Mouse (Mus musculus): Measurements from ENCODE around the gene Gm9008. TPM values are rescaled to one million over a fixed set of nuclear protein-coding genes. Genes with fewer than 3 reads are reported as not detected.
"Not testable (repeated sequence)": the region's sequence is repeated elsewhere in the genome, so short reads cannot be mapped to it uniquely, and the experiment has no call there.

Gm9008 gene
- 1 to 10 TPM; 6.0 to 7.3 TPM for total RNA-seq (2021)

GRCm38 (mm10) chr6:76497054-76497835, at the start of gene Gm9008:
Gene Gm9008, minus strand, starts transcription at chr6:76497784.
- DNase-seq: not testable (repeated sequence)

- no peak for DNase-seq
Measured at GRCm38 (mm10) chr6:76521975-76522641, 24.5 kb upstream of the Gm9008 start.

- no peak for DNase-seq
Measured at GRCm38 (mm10) chr6:76510200-76510599, 12.6 kb upstream of the Gm9008 start.

- not testable (repeated sequence) for DNase-seq
Measured at GRCm38 (mm10) chr6:76496335-76496734, 1.2 kb downstream of the Gm9008 start.

- peak in 1 of 2 experiments; percentile 13 for DNase-seq
Measured at GRCm38 (mm10) chr6:76468194-76468593, 29.4 kb downstream of the Gm9008 start.

Measured in layer of hippocampus, postnatal 36 days (tissue).